Mouse (Mus musculus) liver, adult 2 months (tissue): ENCODE data around the gene BC048679.

Experiments
- CTCF ChIP-seq: fragments of 200-500 bp; IDR thresholded peaks from 2 replicates; pipeline ENCODE4 v1.5.1; 2011; ENCODE audit warnings: low read depth, low read length, control low read depth
- POLR2A ChIP-seq: fragments of 200-500 bp; IDR thresholded peaks from 2 replicates; pipeline ENCODE4 v1.6.1; 2011; ENCODE audit warnings: low read length, control low read depth; ENCODE audit not compliant: insufficient read depth; ENCODE audit errors: extremely low read depth

- TF ChIP-seq CTCF: no peak
- TF ChIP-seq POLR2A: no peak
Observed at GRCm38 (mm10) chr7:81528918-81529317, 30.8 kb upstream of the BC048679 start.
